Mouse (Mus musculus) C2C12 (cell line): ENCODE measurements around the gene Casp9. TPM values are rescaled to one million over a fixed set of nuclear protein-coding genes. Genes with fewer than 3 reads are reported as not detected.
A peak's percentile ranks its signal among the peaks of the same experiment; 100 is the strongest.

Source experiments
- H3K27me3 ChIP-seq: one replicate; pipeline ENCODE4 v1.6.1; 2011; ENCODE audit not compliant: control insufficient read depth, insufficient read depth, insufficient read length
- H3K36me3 ChIP-seq: one replicate; pipeline ENCODE4 v1.6.1; 2011; ENCODE audit not compliant: control insufficient read depth, insufficient read depth
- H3K4me3 ChIP-seq: one replicate; pipeline ENCODE4 v1.5.1; 2011; ENCODE audit warnings: mild to moderate bottlenecking, control low read depth; ENCODE audit not compliant: poor library complexity, insufficient read depth, severe bottlenecking
- H3K79me2 ChIP-seq: one replicate; pipeline ENCODE4 v1.6.1; 2011; ENCODE audit not compliant: control insufficient read depth, insufficient read depth
- H3K79me3 ChIP-seq: one replicate; pipeline ENCODE4 v1.6.1; 2011; ENCODE audit warnings: low read depth, control low read depth
- H3ac ChIP-seq: one replicate; pipeline ENCODE3; 2011; ENCODE audit warnings: low read depth; ENCODE audit not compliant: control insufficient read depth, insufficient read length
- CEBPB ChIP-seq: IDR thresholded peaks from one replicate; pipeline ENCODE4 v1.6.1; 2011; ENCODE audit warnings: low read depth, mild to moderate bottlenecking, control low read depth, moderate library complexity
- CTCF ChIP-seq: IDR thresholded peaks from one replicate; pipeline ENCODE4 v1.5.1; 2011; ENCODE audit not compliant: control insufficient read depth, insufficient read depth, insufficient read length
- FOSL1 ChIP-seq: IDR thresholded peaks from one replicate; pipeline ENCODE4 v1.8.0; 2011; ENCODE audit warnings: mild to moderate bottlenecking, low read length; ENCODE audit not compliant: poor library complexity, insufficient read depth, severe bottlenecking
- MAX ChIP-seq: IDR thresholded peaks from one replicate; pipeline ENCODE4 v1.6.1; 2011; ENCODE audit warnings: mild to moderate bottlenecking, control low read depth
- MYOD1 ChIP-seq: IDR thresholded peaks from one replicate; pipeline ENCODE4 v1.6.1; 2011; ENCODE audit warnings: low read depth; ENCODE audit not compliant: control insufficient read depth, insufficient read length
- MYOG ChIP-seq: IDR thresholded peaks from one replicate; pipeline ENCODE4 v1.6.1; 2011; ENCODE audit not compliant: control insufficient read depth, insufficient read length; ENCODE audit errors: extremely low read depth
- USF1 ChIP-seq: IDR thresholded peaks from one replicate; pipeline ENCODE4 v1.6.1; 2011; ENCODE audit warnings: low read depth, mild to moderate bottlenecking, control low read depth, moderate library complexity
- polyA plus RNA-seq: library from polyadenylated mRNA; unstranded; fragments of >200 nt; fragmentation: generic; extraction: Trizol; gene quantifications from one replicate; pipeline ENCODE4 v1.2.1, GENCODE M21; 2012; ENCODE audit warnings: missing spikeins

Gene Casp9
- polyA plus RNA-seq, 1 experiment: 17.0 TPM

DNA sequence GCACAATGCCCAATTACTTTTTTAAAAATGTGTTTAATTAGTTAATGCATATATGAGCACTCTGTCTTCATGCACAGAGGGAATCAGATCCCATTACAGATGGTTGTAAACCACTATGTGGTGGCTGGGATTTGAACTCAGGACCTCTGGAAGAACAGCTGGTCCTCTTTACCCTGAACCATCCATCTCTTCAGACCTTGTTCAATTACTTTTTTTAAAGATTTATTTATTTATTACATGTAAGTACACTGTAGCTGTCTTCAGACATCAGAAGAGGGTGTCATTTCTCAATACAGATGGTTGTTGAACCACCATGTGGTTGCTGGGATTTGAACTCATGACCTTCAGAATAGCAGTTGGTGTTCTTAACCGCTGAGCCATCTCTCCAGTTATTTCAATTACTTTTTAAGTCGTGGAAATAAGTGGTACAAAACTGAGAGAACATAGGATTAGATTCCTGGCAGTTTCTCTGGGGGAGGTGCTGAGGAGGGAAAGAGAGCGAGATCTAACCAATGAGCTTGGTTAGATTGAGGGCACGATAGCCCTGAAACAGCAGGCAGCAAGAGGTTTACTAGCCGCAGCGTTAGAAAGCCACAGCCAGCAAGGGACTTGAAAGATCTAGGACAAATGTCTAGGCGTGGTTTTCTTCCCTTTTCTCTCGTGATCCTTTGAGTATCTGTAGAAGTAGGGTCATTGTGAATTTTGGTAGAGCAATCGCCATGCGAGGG is 694 bp upstream of the Casp9 start:
- Histone ChIP-seq H3K4me3 (no peak overlapping the region), H3K36me3 (peaks cover 4% of the 10 kb centered on the region), H3ac (peak overlapping the region; percentile 1), H3K79me3 (peaks cover 2% of the 10 kb centered on the region), H3K27me3 (no peaks in the 10 kb centered on the region), H3K79me2 (peaks cover 20% of the 10 kb centered on the region)
- TF ChIP-seq CEBPB (no peak), MYOD1 (no peak), MAX (no peak), MYOG (no peak), FOSL1 (no peak), CTCF (no peak), USF1 (no peak)

DNA sequence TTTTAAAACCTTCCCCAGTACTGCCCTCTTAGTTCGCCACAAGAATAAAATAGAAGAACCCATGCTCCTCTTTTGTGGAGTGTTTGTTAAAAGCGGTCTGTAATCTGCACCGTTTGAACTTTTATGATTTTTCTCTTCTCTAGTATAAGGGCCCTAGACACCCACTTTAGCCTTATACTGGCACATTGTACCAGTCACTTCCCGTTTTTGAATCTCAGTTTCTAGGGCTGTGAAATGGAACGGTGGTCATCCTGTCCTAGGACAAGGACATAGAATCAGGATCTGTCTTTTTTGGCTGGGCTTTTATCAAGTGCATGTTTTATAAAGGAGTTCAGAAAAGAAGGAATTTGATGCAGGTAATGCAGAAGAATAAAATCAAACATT is 732 bp downstream of the Casp9 start:
- no peaks in the 10 kb centered on the region for H3K27me3 ChIP-seq
- peaks cover 2% of the 10 kb centered on the region for H3K79me3 ChIP-seq
- H3K36me3 ChIP-seq: peaks cover 4% of the 10 kb centered on the region
- H3K4me3 ChIP-seq: peak overlapping the region; percentile 62
- H3ac ChIP-seq: peak overlapping the region; percentile 85
- TF ChIP-seq MAX: no peak
- no peak for TF ChIP-seq CEBPB
- no peak for TF ChIP-seq FOSL1
- TF ChIP-seq MYOD1: no peak
- TF ChIP-seq USF1: no peak
- TF ChIP-seq CTCF: no peak
- TF ChIP-seq MYOG: no peak
- peaks cover 20% of the 10 kb centered on the region for H3K79me2 ChIP-seq

DNA sequence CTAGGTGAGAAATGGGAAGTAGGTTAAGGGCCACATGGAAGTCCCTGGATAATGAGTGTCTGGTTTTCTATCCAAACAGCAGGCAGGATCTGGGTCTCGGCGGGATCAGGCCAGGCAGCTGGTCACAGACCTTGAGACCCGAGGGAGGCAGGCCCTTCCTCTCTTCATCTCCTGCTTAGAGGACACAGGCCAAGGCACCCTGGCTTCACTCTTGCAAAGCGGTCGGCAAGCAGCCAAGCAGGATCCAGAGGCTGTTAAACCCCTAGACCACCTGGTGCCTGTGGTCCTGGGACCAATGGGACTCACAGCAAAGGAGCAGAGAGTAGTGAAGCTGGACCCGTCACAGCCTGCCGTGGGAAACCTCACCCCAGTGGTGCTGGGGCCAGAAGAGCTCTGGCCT is 2.9 kb downstream of the Casp9 start:
- TF ChIP-seq FOSL1 (no peak), CEBPB (no peak), MYOG (no peak), USF1 (no peak), CTCF (no peak), MAX (no peak), MYOD1 (no peak)
- Histone ChIP-seq H3K36me3 (peaks cover 4% of the 10 kb centered on the region), H3K4me3 (no peak overlapping the region), H3K79me2 (peaks cover 11% of the 10 kb centered on the region), H3K79me3 (peaks cover 2% of the 10 kb centered on the region), H3ac (no peak overlapping the region), H3K27me3 (no peaks in the 10 kb centered on the region)

DNA sequence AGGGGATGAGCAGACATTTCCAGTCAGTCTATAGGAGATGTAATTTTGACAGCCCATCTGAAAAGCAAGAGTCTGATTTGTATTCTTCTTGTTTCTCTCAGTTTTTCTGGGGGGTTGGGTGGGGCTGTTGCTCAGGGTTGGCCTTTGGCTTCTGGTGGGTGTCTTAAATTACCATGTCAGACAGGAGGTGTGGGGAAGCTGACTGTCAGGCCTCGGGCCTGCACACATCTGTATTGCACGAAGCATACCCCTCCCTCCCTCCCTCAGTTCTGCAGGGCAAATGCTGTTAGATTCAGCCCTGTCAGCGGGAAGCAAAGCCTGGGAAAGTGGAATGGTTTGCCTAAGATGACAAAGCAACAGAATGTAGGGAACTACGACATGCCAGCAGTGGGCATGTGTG is 3.5 kb downstream of the Casp9 start:
- no peak for TF ChIP-seq CEBPB
- no peak for TF ChIP-seq MYOD1
- Histone ChIP-seq H3K79me2 (peaks cover 11% of the 10 kb centered on the region), H3ac (no peak overlapping the region), H3K79me3 (peaks cover 2% of the 10 kb centered on the region), H3K4me3 (no peak overlapping the region), H3K36me3 (peaks cover 4% of the 10 kb centered on the region), H3K27me3 (no peaks in the 10 kb centered on the region)

DNA sequence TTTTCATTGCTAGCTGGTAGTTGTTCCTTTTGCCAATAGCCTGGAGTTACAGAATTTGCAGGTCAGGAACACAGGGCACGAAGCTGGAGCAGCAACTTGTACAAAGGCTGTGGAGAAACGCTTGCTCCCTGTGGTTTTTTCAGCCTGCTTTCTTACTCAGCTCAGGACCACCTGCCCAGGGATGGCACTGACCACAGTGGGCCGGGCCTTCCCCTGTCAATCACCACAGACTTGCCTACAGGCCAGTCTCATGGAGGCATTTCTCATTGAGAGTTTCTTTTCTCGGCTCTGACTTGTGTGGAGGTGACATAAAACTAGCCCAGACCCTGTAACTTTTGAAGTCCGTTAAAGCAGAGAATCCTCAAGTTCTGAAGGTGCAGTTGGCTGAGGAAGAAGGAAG is 4.1 kb downstream of the Casp9 start:
- no peak overlapping the region for H3ac ChIP-seq
- H3K4me3 ChIP-seq: no peak overlapping the region
- peaks cover 4% of the 10 kb centered on the region for H3K36me3 ChIP-seq
- no peaks in the 10 kb centered on the region for H3K27me3 ChIP-seq
- H3K79me3 ChIP-seq: peaks cover 2% of the 10 kb centered on the region
- H3K79me2 ChIP-seq: peaks cover 11% of the 10 kb centered on the region
- TF ChIP-seq CTCF: no peak
- no peak for TF ChIP-seq MAX
- TF ChIP-seq MYOG: no peak
- TF ChIP-seq USF1: no peak
- TF ChIP-seq FOSL1: no peak
- no peak for TF ChIP-seq CEBPB
- no peak for TF ChIP-seq MYOD1

DNA sequence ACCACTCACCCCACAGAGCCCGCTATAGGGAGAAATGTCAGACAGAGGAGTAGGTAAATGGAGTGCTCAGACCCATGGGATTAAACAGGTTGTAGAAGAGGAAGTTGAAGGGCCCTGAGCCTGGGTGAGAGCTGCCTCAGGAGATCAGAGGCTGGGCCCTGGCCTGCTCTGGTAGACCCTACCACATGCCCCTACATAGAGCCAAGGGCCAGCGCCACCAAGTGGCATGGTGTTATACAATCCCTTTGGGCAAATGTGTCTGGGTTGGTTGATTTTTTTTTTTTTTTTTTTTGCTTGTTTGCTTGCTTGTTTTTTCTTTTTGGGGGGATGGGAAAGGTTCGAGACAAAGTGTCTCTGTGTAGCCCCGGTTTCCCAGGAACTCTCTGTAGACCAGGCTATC is 10.7 kb downstream of the Casp9 start:
- Histone ChIP-seq H3K36me3 (peaks cover 19% of the 10 kb centered on the region), H3K4me3 (no peak overlapping the region), H3K79me3 (no peaks in the 10 kb centered on the region), H3K79me2 (no peaks in the 10 kb centered on the region), H3ac (no peak overlapping the region), H3K27me3 (no peaks in the 10 kb centered on the region)
- TF ChIP-seq CEBPB (no peak), USF1 (no peak), MYOD1 (no peak), FOSL1 (no peak), MAX (no peak), CTCF (no peak), MYOG (no peak)
